Mouse (Mus musculus) retina, postnatal 1 day (tissue): ENCODE data around the gene Vat1l.

Experiments
- DNase-seq: peaks from one replicate; pipeline ENCODE4 v3.0.0-alpha.2; 2012

Vat1l gene

DNA sequence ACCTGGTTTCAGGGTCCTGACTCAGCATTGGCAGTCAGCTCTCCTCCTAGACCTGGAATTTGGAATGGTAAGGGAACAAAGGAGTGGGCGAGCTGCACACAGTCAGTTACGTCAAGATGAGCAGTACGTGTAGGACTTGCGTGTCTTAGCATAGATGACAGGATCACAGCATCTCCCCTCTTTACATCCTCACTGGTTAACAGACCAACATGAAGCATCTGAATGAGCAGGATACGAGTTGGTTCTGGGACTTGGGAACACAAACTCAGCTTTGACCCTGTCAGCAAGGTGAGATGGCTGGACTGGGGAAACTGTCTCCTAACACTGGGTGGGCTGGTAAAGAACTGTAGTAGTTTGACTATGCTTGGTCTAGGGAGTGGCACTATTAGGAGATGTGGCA, 193.9 kb downstream of the Vat1l start:
- no peak for DNase-seq

DNA sequence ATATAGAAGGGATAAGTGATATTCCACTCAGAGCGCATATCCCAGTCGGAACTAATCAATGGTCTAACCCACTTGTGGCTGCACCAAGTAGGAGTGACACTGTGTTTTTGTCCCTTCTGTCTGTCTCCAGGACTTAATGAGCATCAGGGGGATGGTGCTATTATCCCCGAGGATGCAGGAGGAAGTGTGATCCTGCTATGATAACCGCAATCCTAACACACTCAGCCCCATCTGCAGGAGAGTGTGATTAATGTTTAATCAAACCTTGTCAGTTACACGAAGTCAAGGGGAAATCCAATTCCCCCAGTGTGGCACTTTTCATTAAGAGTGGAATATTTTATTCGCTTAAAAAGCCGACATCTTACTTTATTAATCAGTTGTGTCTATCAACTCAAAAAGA, 196.3 kb downstream of the Vat1l start:
- peak; percentile 7 for DNase-seq

DNA sequence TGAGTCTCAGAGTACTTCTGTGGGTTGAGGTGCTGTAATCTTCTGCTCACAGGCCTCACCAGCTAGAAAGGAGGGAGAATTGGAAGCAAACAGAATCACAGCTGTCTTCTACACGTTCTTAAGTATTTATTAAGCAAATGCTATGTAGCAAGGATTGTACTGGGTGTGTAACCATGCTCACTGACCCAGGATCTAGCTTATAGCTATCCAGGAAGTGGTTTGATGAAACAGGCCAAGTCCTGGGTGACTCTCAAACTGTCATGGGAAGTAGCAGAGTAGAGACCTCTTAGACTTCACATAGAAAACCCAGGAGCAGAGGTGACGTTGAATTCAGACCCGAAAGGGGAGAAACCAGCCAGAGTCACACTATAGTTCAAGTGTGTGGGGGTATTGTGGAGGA, 206.0 kb downstream of the Vat1l start:
- no peak for DNase-seq

DNA sequence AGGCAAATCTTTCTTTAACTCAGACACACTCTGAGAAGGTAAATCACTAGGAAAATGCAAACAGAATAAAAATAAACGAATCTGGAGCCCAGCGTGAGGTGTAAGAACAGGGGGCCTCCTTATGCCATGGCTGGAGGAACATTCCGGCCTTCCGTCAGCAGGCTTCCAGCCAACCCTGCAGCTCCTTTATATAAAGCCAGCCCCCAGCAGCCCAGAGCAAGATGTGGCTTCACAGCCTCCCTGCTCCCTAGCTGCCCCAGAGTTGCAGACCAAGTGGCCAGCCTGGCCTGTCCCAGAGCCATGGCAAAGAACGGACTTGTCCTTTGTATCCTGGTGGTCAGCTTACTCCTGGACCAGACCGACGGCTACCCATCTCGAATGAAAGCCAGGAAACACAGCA, 212.4 kb downstream of the Vat1l start, which contains the start of gene Clec3a:
TSS of gene Clec3a (plus strand) at position 301 of the 400 bp plus-strand sequence.
- no peak for DNase-seq

DNA sequence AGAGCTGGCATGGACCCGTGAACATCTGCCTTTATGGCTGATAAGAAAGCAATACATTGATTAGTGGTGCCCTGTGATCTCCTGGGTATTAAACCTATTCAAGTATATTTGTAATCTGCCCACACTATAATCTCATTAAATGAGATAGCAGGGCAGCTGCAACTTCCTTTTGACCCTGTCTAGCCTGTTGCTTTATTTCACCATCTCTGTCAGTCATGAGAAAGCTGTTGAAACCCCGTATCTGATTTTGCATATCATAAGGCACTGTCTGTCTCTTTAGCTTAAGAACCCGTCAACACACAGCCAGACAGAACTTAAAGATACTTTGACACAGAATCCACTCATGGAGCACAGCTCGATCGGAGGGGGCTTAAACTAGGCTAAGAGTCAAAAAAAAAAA, 213.1 kb downstream of the Vat1l start:
- no peak for DNase-seq

DNA sequence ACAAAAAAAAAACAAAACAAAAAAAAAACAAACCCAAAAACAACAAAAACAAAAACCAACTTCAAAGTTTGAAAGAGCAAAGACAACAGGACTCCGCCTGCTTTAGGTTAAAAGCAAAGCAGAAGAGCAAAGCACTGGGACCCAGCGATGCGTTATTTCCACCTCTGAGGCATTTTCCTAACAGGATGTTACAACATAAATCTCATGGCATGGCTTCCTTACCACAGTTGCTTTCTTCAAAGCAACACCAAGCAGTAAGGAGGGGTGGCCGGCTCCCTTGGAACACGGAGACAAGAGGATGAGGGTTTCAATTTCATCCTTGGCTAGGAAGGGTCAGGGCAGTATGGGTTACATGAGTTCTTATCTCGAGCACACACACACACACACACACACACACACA, 213.5 kb downstream of the Vat1l start:
- no peak for DNase-seq

DNA sequence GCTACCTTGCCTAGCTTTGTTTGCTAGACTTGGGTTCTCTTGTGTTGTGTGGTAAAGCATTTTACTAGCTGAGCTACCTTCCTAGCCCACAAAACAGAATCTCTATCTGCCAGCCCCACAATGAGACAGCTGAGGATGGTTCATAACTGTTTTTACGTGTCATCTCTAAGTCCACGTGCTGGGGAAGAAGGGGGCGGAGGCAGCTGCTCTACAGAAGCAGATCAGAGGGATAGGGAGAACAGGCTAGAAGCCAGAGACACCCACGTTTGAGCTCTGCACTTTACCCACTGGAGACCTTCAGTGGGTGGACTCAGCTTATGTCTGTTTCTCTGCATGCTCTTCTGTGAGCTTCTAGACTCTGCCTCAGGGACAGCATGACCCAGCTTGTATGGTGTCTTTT, 216.1 kb downstream of the Vat1l start:
- DNase-seq = no peak
